Mouse (Mus musculus): Measurements from ENCODE around the gene Kcnj6.

DNA sequence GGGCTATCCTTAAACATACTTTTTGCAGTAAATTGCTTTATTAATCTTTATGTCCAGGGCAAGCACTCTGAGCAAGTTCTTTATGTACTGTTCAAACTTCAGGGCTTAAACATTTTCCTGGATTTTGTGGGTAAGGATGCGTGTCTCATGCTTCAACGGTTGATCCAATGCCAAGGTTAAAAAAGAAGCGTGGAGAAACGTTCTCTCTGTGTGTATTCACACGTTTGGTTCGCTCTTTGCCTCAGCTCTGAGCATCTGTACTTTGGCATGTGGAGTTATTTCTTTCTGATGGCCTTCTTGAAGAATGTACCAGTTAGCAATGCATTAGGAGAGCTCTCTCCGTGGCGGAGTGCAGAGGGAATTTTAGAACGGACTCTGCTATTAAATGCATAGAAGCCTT is 163.0 kb downstream of the Kcnj6 start:
- TF ChIP-seq POLR2A (IDR thresholded peaks at IDR 0.05; ENCODE audit: insufficient read length, low read depth) (no peak), MAX (IDR thresholded peaks at IDR 0.05; ENCODE audit: low read depth) (no peak), SRF (IDR thresholded peaks at IDR 0.05; ENCODE audit: control insufficient read depth, insufficient read length, low read depth) (no peak), USF1 (IDR thresholded peaks at IDR 0.05; ENCODE audit: low read depth) (no peak)

Measured in myocyte (in vitro differentiated cells).